Mouse (Mus musculus): ENCODE data around the gene Akap6. TPM values are rescaled to one million over a fixed set of nuclear protein-coding genes. Genes with fewer than 3 reads are reported as not detected.

Gene Akap6
- total RNA-seq, 2 experiments from 2014 or later: 58.8 to 60.4 TPM

GRCm38 (mm10) chr12:53024575-53025246 is 325.5 kb downstream of the Akap6 start:
- DNase-seq (ENCODE audit: low spot score in 2 of 2): no peak

GRCm38 (mm10) chr12:53027308-53027707 is 328.1 kb downstream of the Akap6 start:
- no peak for DNase-seq (ENCODE audit: low spot score in 2 of 2)

GRCm38 (mm10) chr12:53028926-53029325 is 329.7 kb downstream of the Akap6 start:
- DNase-seq (ENCODE audit: low spot score in 2 of 2): no peak

- DNase-seq (ENCODE audit: low spot score in 2 of 2): no peak
These were observed 330.7 kb downstream of the Akap6 start for GRCm38 (mm10) chr12:53029910-53030309.

GRCm38 (mm10) chr12:53032762-53033161 is 333.6 kb downstream of the Akap6 start:
- peak in 1 of 2 experiments; percentile 17 for DNase-seq (ENCODE audit: low spot score in 2 of 2)

- DNase-seq (ENCODE audit: low spot score in 2 of 2): peak in 1 of 2 experiments; percentile 28
These were observed 334.3 kb downstream of the Akap6 start for GRCm38 (mm10) chr12:53033404-53033913.

GRCm38 (mm10) chr12:53040634-53041033 is 341.5 kb downstream of the Akap6 start:
- no peak for DNase-seq (ENCODE audit: low spot score in 2 of 2)

- DNase-seq (ENCODE audit: low spot score in 2 of 2): peak; percentile 23 to 53
These were observed 343.6 kb downstream of the Akap6 start for GRCm38 (mm10) chr12:53042739-53043138.

- DNase-seq (ENCODE audit: low spot score in 2 of 2): no peak
These were observed 358.4 kb downstream of the Akap6 start for GRCm38 (mm10) chr12:53057606-53058005.

GRCm38 (mm10) chr12:53060903-53061302 is 361.7 kb downstream of the Akap6 start:
- DNase-seq (ENCODE audit: low spot score in 2 of 2): no peak

GRCm38 (mm10) chr12:53061466-53062124 is 362.4 kb downstream of the Akap6 start:
- DNase-seq (ENCODE audit: low spot score in 2 of 2): no peak

- no peak for DNase-seq (ENCODE audit: low spot score in 2 of 2)
These were observed 363.8 kb downstream of the Akap6 start for GRCm38 (mm10) chr12:53063003-53063402.

GRCm38 (mm10) chr12:53064241-53064760 is 365.1 kb downstream of the Akap6 start:
- no peak for DNase-seq (ENCODE audit: low spot score in 2 of 2)

- no peak for DNase-seq (ENCODE audit: low spot score in 2 of 2)
These were observed 366.0 kb downstream of the Akap6 start for GRCm38 (mm10) chr12:53065031-53065785.

- DNase-seq (ENCODE audit: low spot score in 2 of 2): no peak
These were observed 367.1 kb downstream of the Akap6 start for GRCm38 (mm10) chr12:53066321-53066720.

- no peak for DNase-seq (ENCODE audit: low spot score in 2 of 2)
These were observed 371.7 kb downstream of the Akap6 start for GRCm38 (mm10) chr12:53070907-53071306.

GRCm38 (mm10) chr12:53076595-53077400 is 377.6 kb downstream of the Akap6 start:
- DNase-seq (ENCODE audit: low spot score in 2 of 2): no peak

- no peak for DNase-seq (ENCODE audit: low spot score in 2 of 2)
These were observed 386.6 kb downstream of the Akap6 start for GRCm38 (mm10) chr12:53085789-53086188.

GRCm38 (mm10) chr12:53112276-53112675 is 413.1 kb downstream of the Akap6 start:
- DNase-seq (ENCODE audit: low spot score in 2 of 2): no peak

- DNase-seq (ENCODE audit: low spot score in 2 of 2): no peak
These were observed 420.2 kb downstream of the Akap6 start for GRCm38 (mm10) chr12:53119352-53119751.

GRCm38 (mm10) chr12:53124131-53124530 is 424.9 kb downstream of the Akap6 start:
- peak in 1 of 2 experiments; percentile 43 for DNase-seq (ENCODE audit: low spot score in 2 of 2)
